Mouse (Mus musculus) right cerebral cortex, postnatal 10 days (tissue): ENCODE data around the gene Rln3.
A peak's percentile ranks its signal among the peaks of the same experiment; 100 is the strongest.

Source experiments
- DNase-seq, 2 experiments: peaks; one replicate each; pipeline ENCODE4 v3.0.0; 2021; ENCODE audit warnings: low spot score in 2 of 2

The Rln3 gene

GRCm38 (mm10) chr8:83996567-83997505 is 48.0 kb downstream of the Rln3 start:
- peak; percentile 90 to 91 for DNase-seq

GRCm38 (mm10) chr8:83995973-83996372 is 48.8 kb downstream of the Rln3 start:
- DNase-seq = peak; percentile 46 to 57

- DNase-seq = no peak
These were observed 50.8 kb downstream of the Rln3 start for GRCm38 (mm10) chr8:83994030-83994429.
